Mouse (Mus musculus): ENCODE measurements around the gene Cluh.

Gene Cluh

GRCm38 (mm10) chr11:74649095-74649646 is at the start of gene Cluh:
Gene Cluh, plus strand, starts transcription at chr11:74649495.
- DNase-seq (ENCODE audit: low spot score in 2 of 2), result peak; percentile 98

- DNase-seq (ENCODE audit: low spot score in 2 of 2), result no peak
These were observed 47.0 kb upstream of the Cluh start for GRCm38 (mm10) chr11:74602286-74602685.

GRCm38 (mm10) chr11:74610068-74610467 is 39.2 kb upstream of the Cluh start:
- DNase-seq (ENCODE audit: low spot score in 2 of 2), result no peak

- DNase-seq (ENCODE audit: low spot score in 2 of 2), result no peak
These were observed 38.6 kb upstream of the Cluh start, which contains the start of gene Rap1gap2 for GRCm38 (mm10) chr11:74610545-74611176. Gene Rap1gap2, minus strand, starts transcription at chr11:74610915.

- DNase-seq (ENCODE audit: low spot score in 2 of 2), result no peak
These were observed 37.9 kb upstream of the Cluh start for GRCm38 (mm10) chr11:74611437-74611836.

GRCm38 (mm10) chr11:74613428-74613827 is 35.9 kb upstream of the Cluh start:
- no peak for DNase-seq (ENCODE audit: low spot score in 2 of 2)

GRCm38 (mm10) chr11:74615571-74615970 is 33.7 kb upstream of the Cluh start:
- no peak for DNase-seq (ENCODE audit: low spot score in 2 of 2)

GRCm38 (mm10) chr11:74619201-74619955 is 29.9 kb upstream of the Cluh start, which contains the start of gene Ccdc92b:
Gene Ccdc92b, plus strand, starts transcription at chr11:74619605.
- DNase-seq (ENCODE audit: low spot score in 2 of 2), result peak; percentile 20 to 31

GRCm38 (mm10) chr11:74619956-74620300 is 29.4 kb upstream of the Cluh start:
- no peak for DNase-seq (ENCODE audit: low spot score in 2 of 2)

- no peak for DNase-seq (ENCODE audit: low spot score in 2 of 2)
These were observed 27.2 kb upstream of the Cluh start for GRCm38 (mm10) chr11:74621974-74622669.

- no peak for DNase-seq (ENCODE audit: low spot score in 2 of 2)
These were observed 25.6 kb upstream of the Cluh start for GRCm38 (mm10) chr11:74623693-74624092.

- DNase-seq (ENCODE audit: low spot score in 2 of 2), result no peak
These were observed 24.0 kb upstream of the Cluh start for GRCm38 (mm10) chr11:74625333-74625732.

GRCm38 (mm10) chr11:74627481-74627880 is 21.8 kb upstream of the Cluh start:
- DNase-seq (ENCODE audit: low spot score in 2 of 2), result no peak

GRCm38 (mm10) chr11:74631880-74632789 is 17.2 kb upstream of the Cluh start:
- no peak for DNase-seq (ENCODE audit: low spot score in 2 of 2)

GRCm38 (mm10) chr11:74634490-74635275 is 14.6 kb upstream of the Cluh start:
- peak; percentile 43 to 65 for DNase-seq (ENCODE audit: low spot score in 2 of 2)

- DNase-seq (ENCODE audit: low spot score in 2 of 2), result no peak
These were observed 11.8 kb upstream of the Cluh start for GRCm38 (mm10) chr11:74637486-74637885.

GRCm38 (mm10) chr11:74637971-74638790 is 11.1 kb upstream of the Cluh start:
- DNase-seq (ENCODE audit: low spot score in 2 of 2), result peak; percentile 83 to 84

- DNase-seq (ENCODE audit: low spot score in 2 of 2), result no peak
These were observed 10.4 kb upstream of the Cluh start for GRCm38 (mm10) chr11:74638791-74639411.

- no peak for DNase-seq (ENCODE audit: low spot score in 2 of 2)
These were observed 9.7 kb upstream of the Cluh start for GRCm38 (mm10) chr11:74639628-74640027.

All from heart, adult 9 months (tissue).